Mouse (Mus musculus): ENCODE results near the gene Dnmbp. TPM values are rescaled to one million over a fixed set of nuclear protein-coding genes. Genes with fewer than 3 reads are reported as not detected.
A peak's percentile ranks its signal among the peaks of the same experiment; 100 is the strongest.

The Dnmbp gene
- polyA plus RNA-seq (2015; fragmentation: Nextera tagmentation; extraction: Ambion mirVana), result 7.4 and 8.2 TPM in 2 replicates

DNA sequence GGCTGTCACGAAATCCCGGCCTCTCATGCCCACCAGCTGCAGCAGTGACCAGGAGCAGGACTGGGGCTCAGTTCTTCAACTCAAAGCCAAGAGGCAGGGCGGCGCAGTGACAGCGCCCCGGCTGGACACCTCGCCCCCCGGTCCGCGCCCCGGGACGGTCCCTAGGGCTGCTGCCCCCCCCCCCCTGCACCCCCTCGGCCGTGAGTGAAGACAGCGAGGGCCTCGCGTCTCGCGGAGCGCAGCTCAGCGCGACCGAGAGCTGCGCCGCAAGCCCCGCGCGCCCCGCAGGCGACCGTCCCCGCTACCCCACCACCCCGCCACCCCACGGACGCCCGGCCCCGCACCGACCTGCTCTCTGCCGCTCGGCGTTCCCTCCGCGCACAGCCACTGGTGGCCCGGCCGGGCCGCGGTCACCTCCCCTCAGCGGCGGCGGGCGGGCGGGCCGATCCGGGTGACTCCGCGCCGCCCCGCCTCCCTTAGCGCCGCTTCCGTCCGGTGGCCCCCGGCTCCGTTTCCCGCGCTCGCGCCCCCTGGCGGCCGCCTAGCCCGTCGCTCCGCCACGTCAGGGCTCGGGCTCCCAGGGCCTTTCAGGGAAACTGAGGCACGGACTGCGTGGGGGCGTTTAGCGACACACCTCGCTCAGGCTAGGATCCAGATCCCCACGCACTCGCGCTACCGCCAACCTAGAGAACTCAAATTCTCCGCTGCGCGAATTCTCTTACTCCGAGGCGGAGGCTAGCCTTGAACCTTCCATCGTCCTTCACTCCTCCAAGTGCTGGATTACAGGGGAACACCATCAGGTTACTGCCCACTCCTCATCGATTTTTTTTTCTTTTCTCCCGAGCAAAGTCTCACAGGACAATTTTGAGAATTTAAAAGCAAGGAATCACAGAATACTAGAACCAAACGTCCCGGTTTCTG lies at the start of gene Dnmbp:
TSS of gene Dnmbp (minus strand) at position 423 of the 921 bp plus-strand sequence.
- Histone ChIP-seq H3K4me3 (ENCODE audit: low read depth, low read length) (peak within 1 kb of the TSS; percentile 82), H3K36me3 (ENCODE audit: control insufficient read depth, insufficient read depth, low read length) (no peaks in the 10 kb centered on the region), H3K27ac (ENCODE audit: low read length) (peak within 1 kb of the TSS; percentile 34; the same call in 1 of the 2 replicates), H3K4me1 (ENCODE audit: control insufficient read depth, insufficient read depth, low read length) (peaks cover 10% of the 10 kb centered on the region; the same call in 1 of the 2 replicates), H3K9ac (ENCODE audit: low read depth, low read length) (peak within 1 kb of the TSS; percentile 84), H3K9me3 (replicated peaks; ENCODE audit: control insufficient read depth, low read length, poor library complexity, severe bottlenecking) (no peaks in the 10 kb centered on the region), H3K4me2 (ENCODE audit: low read length) (peak within 1 kb of the TSS; percentile 78), H3K27me3 (ENCODE audit: control insufficient read depth, insufficient read depth, low read depth, low read length) (no peaks in the 10 kb centered on the region)
- ATAC-seq, result peak; percentile 88
- WGBS, result 6% methylated on average over 57 of the region's 94 CpGs

DNA sequence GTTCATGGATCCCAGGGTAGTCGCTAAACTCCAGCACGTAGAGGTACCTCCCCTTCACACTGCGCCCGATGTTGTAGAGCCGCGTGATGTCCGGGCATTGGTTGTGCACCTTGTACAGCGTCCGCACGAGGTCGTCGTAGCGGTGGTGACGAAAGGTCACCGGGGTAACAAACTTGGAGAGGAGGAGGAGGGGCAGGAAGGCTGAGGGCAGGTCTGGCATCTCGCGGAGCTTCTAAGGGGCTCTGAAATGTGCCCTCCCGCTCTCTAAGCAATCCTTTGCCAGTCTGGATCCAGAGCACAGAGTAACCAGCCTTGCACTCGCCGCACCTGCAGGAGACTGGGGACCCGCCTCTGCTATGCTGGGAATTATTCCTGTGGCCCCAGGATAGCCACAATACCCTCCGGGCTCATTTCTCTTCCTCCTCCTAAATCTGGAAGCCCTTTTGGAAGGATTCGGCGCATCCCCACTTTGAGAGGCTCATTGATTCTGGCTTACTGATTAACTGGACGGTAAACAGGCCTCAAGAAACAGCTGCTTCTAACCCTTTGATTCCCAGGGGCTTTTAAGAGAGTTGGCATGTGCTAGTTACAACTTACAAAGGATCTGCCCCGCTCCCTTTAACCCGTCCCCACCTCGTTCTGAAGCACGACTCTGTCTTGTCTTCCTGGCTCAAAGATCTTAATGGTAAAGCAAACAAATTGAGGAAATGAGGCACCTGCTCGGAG lies 46.2 kb upstream of the Dnmbp start, which contains the start of gene Cpn1:
TSS of gene Cpn1 (minus strand) at position 488 of the 726 bp plus-strand sequence.
- Histone ChIP-seq H3K27ac (ENCODE audit: low read length) (no peak within 1 kb of the TSS), H3K4me2 (ENCODE audit: low read length) (peak within 1 kb of the TSS; percentile 40), H3K9ac (ENCODE audit: low read depth, low read length) (no peak within 1 kb of the TSS; the same call in 1 of the 2 replicates), H3K9me3 (replicated peaks; ENCODE audit: control insufficient read depth, low read length, poor library complexity, severe bottlenecking) (no peaks in the 10 kb centered on the region), H3K27me3 (ENCODE audit: control insufficient read depth, insufficient read depth, low read depth, low read length) (no peaks in the 10 kb centered on the region; the same call in 1 of the 2 replicates), H3K36me3 (ENCODE audit: control insufficient read depth, insufficient read depth, low read length) (no peaks in the 10 kb centered on the region), H3K4me3 (ENCODE audit: low read depth, low read length) (peak within 1 kb of the TSS; percentile 24), H3K4me1 (ENCODE audit: control insufficient read depth, insufficient read depth, low read length) (peaks cover 5% of the 10 kb centered on the region; the same call in 1 of the 2 replicates)
- no peak for ATAC-seq
- 15% methylated on average over 30 of the region's 30 CpGs for WGBS

DNA sequence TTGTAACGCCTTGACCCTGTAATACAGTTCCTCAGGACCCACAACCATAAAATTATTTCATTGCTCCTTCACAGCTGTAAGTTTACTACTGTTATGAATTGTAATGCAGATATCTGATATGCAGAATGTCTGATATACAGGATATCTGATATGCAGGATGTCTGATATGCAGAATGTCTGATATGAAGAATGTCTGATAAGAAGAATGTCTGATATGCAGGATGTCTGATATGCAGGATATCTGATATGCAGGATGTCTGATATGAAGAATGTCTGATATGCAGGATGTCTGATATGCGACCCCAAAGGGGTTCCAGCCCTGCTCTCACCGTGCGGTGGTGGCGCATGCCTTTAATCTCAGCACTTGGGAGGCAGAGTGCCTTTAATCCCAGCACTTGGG lies 42.0 kb upstream of the Dnmbp start:
- H3K4me1 ChIP-seq (ENCODE audit: control insufficient read depth, insufficient read depth, low read length), result peaks cover 5% of the 10 kb centered on the region; the same call in 1 of the 2 replicates
- no peak overlapping the region for H3K27ac ChIP-seq (ENCODE audit: low read length)
- no peak for ATAC-seq
- WGBS, result 87% methylated on average over 5 of the region's 5 CpGs
- no peak overlapping the region for H3K4me2 ChIP-seq (ENCODE audit: low read length)
- no peaks in the 10 kb centered on the region; the same call in 1 of the 2 replicates for H3K27me3 ChIP-seq (ENCODE audit: control insufficient read depth, insufficient read depth, low read depth, low read length)
- H3K4me3 ChIP-seq (ENCODE audit: low read depth, low read length), result no peak overlapping the region
- no peak overlapping the region for H3K9ac ChIP-seq (ENCODE audit: low read depth, low read length)
- no peaks in the 10 kb centered on the region for H3K9me3 ChIP-seq (replicated peaks; ENCODE audit: control insufficient read depth, low read length, poor library complexity, severe bottlenecking)
- H3K36me3 ChIP-seq (ENCODE audit: control insufficient read depth, insufficient read depth, low read length), result no peaks in the 10 kb centered on the region

DNA sequence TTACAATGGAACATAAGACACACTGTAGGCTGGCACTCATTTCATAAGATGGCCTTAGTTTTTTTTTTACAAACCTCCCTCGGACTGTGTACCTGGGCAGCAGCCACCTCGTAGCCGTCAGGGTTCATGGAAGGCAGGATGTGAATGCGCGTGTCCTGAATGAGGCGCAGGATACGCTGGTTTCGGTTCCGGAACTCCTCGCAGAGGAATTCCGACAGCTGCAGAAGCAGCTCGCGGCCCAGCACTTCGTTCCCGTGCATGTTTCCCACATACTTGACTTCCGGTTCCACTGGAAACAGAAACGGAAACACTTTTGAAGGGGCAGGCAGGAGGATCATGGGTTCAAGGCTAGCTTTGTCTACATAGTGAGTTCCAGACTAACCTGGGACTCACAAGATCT lies 40.7 kb upstream of the Dnmbp start:
- H3K4me1 ChIP-seq (ENCODE audit: control insufficient read depth, insufficient read depth, low read length), result no peaks in the 10 kb centered on the region

DNA sequence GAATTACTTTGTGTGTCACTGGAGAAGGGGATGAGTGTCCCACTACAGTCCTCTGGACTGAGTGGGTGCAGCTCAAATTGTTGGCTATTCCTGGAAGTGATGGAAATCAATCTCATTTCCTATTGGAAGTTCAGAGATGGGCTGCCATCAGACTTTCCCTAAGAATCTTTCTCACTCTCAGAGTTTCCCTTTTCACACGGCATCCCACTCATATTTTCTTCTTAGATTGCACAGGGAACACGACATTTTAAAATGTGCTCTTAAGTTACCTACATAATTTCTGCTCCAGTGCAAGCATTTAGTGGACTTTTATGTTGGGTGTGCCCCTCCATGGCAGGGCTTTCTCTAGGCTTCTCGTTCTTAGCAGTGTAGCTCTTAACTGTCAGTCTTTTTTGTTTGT lies 37.8 kb upstream of the Dnmbp start:
- H3K4me2 ChIP-seq (ENCODE audit: low read length), result no peak overlapping the region
- no peaks in the 10 kb centered on the region for H3K27me3 ChIP-seq (ENCODE audit: control insufficient read depth, insufficient read depth, low read depth, low read length)
- H3K9me3 ChIP-seq (replicated peaks; ENCODE audit: control insufficient read depth, low read length, poor library complexity, severe bottlenecking), result no peaks in the 10 kb centered on the region
- 90% methylated on average over 3 of the region's 3 CpGs for WGBS
- no peak overlapping the region for H3K27ac ChIP-seq (ENCODE audit: low read length)
- ATAC-seq, result no peak
- H3K4me1 ChIP-seq (ENCODE audit: control insufficient read depth, insufficient read depth, low read length), result no peaks in the 10 kb centered on the region
- H3K36me3 ChIP-seq (ENCODE audit: control insufficient read depth, insufficient read depth, low read length), result no peaks in the 10 kb centered on the region
- H3K4me3 ChIP-seq (ENCODE audit: low read depth, low read length), result no peak overlapping the region
- H3K9ac ChIP-seq (ENCODE audit: low read depth, low read length), result no peak overlapping the region

More for the DNA sequence above, 40.7 kb upstream of the Dnmbp start:
- Histone ChIP-seq H3K4me3 (ENCODE audit: low read depth, low read length) (no peak overlapping the region), H3K36me3 (ENCODE audit: control insufficient read depth, insufficient read depth, low read length) (no peaks in the 10 kb centered on the region), H3K27ac (ENCODE audit: low read length) (no peak overlapping the region), H3K27me3 (ENCODE audit: control insufficient read depth, insufficient read depth, low read depth, low read length) (no peaks in the 10 kb centered on the region; the same call in 1 of the 2 replicates), H3K9ac (ENCODE audit: low read depth, low read length) (no peak overlapping the region), H3K4me2 (ENCODE audit: low read length) (no peak overlapping the region), H3K9me3 (replicated peaks; ENCODE audit: control insufficient read depth, low read length, poor library complexity, severe bottlenecking) (no peaks in the 10 kb centered on the region)
- ATAC-seq, result no peak
- WGBS, result 95% methylated on average over 17 of the region's 17 CpGs

DNA sequence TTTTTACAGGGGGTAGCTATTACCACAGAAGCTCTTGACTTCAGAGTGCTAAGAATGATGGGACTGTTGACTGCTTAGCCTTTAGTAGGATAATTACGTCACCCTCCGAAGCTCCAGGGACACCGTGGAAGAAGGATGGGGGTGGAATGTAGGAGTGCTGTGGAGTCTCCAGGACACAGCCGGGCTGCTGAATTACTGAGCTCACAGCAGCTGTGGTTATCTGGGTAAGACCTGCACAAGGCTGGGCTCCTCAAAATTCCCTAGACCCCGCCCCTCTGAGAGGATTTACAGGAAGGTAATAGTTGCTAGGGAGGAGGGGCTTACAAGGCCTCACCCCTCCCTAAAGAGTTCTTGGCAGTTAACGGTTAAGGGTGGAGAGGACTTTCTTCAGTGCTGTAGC lies 36.7 kb upstream of the Dnmbp start:
- WGBS, result 72% methylated on average over 6 of the region's 6 CpGs
- Histone ChIP-seq H3K27ac (ENCODE audit: low read length) (no peak overlapping the region), H3K4me3 (ENCODE audit: low read depth, low read length) (no peak overlapping the region), H3K36me3 (ENCODE audit: control insufficient read depth, insufficient read depth, low read length) (no peaks in the 10 kb centered on the region), H3K9me3 (replicated peaks; ENCODE audit: control insufficient read depth, low read length, poor library complexity, severe bottlenecking) (no peaks in the 10 kb centered on the region), H3K9ac (ENCODE audit: low read depth, low read length) (no peak overlapping the region), H3K27me3 (ENCODE audit: control insufficient read depth, insufficient read depth, low read depth, low read length) (no peaks in the 10 kb centered on the region), H3K4me2 (ENCODE audit: low read length) (no peak overlapping the region), H3K4me1 (ENCODE audit: control insufficient read depth, insufficient read depth, low read length) (no peaks in the 10 kb centered on the region)
- no peak for ATAC-seq

DNA sequence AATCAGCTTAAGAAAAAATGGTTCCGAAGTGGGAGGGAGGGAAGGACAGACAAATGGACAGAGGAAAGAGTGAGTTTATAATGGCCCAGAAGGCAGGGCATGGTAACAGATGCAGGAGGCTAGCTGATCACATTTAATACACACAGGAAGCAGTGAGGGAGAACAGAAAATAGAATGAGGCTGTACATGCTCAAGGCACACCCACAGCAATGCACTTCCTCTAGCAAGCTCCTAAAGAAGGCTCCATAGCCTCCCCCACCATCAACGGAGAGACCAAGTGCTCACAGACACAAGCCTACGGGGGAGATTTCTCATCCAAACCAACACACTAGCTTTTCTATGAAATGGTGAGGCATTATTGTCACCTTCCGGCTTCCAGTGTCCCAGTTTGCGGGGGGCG lies 34.2 kb upstream of the Dnmbp start:
- no peak overlapping the region for H3K4me2 ChIP-seq (ENCODE audit: low read length)
- no peaks in the 10 kb centered on the region for H3K9me3 ChIP-seq (replicated peaks; ENCODE audit: control insufficient read depth, low read length, poor library complexity, severe bottlenecking)
- H3K4me1 ChIP-seq (ENCODE audit: control insufficient read depth, insufficient read depth, low read length), result no peaks in the 10 kb centered on the region
- WGBS, result 87% methylated on average over 6 of the region's 6 CpGs
- no peak overlapping the region for H3K4me3 ChIP-seq (ENCODE audit: low read depth, low read length)
- no peak overlapping the region for H3K9ac ChIP-seq (ENCODE audit: low read depth, low read length)
- no peaks in the 10 kb centered on the region for H3K27me3 ChIP-seq (ENCODE audit: control insufficient read depth, insufficient read depth, low read depth, low read length)
- H3K36me3 ChIP-seq (ENCODE audit: control insufficient read depth, insufficient read depth, low read length), result no peaks in the 10 kb centered on the region
- ATAC-seq, result no peak
- H3K27ac ChIP-seq (ENCODE audit: low read length), result no peak overlapping the region

DNA sequence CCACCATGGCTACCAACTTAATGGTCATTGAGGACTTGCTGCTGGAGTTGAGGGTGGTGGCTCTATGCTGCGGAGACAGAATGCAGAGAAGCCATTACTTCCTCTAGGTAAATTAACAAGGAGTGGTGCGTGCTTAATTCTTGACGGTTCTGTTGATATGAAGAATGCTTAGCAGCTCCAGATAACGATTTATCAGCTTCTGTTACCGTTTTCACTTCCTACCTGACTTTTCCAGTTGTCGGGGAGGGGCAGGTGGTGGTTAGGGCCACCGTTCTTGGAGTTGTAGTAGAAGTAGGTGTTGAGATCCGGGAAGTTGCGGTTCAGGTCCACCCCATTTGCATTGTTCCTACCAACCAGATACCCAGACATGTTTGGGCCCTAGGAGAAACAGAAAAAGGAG lies 33.7 kb upstream of the Dnmbp start:
- 88% methylated on average over 9 of the region's 9 CpGs for WGBS
- H3K9me3 ChIP-seq (replicated peaks; ENCODE audit: control insufficient read depth, low read length, poor library complexity, severe bottlenecking), result no peaks in the 10 kb centered on the region
- H3K27me3 ChIP-seq (ENCODE audit: control insufficient read depth, insufficient read depth, low read depth, low read length), result no peaks in the 10 kb centered on the region
- no peak overlapping the region for H3K4me3 ChIP-seq (ENCODE audit: low read depth, low read length)
- H3K4me1 ChIP-seq (ENCODE audit: control insufficient read depth, insufficient read depth, low read length), result no peaks in the 10 kb centered on the region
- H3K9ac ChIP-seq (ENCODE audit: low read depth, low read length), result no peak overlapping the region
- no peaks in the 10 kb centered on the region for H3K36me3 ChIP-seq (ENCODE audit: control insufficient read depth, insufficient read depth, low read length)
- H3K4me2 ChIP-seq (ENCODE audit: low read length), result no peak overlapping the region
- H3K27ac ChIP-seq (ENCODE audit: low read length), result no peak overlapping the region
- ATAC-seq, result no peak

All from midbrain, embryonic 16.5 days (tissue).